Mouse (Mus musculus) MEL (cell line): ENCODE results near the gene Fastkd5.
A peak's percentile ranks its signal among the peaks of the same experiment; 100 is the strongest.

Source experiments
- CTCF ChIP-seq, 3 experiments: IDR thresholded peaks in 2 of 3; conservative IDR thresholded peaks in 1 of 3; 2 replicates each; pipeline ENCODE4 v1.5.1; 2011 to 2012; ENCODE audit warnings: low read length in 3 of 3, low read depth in 2 of 3, mild to moderate bottlenecking in 2 of 3, improper control_type of control experiment in 1 of 3, inconsistent platforms in 1 of 3, mixed read lengths in 1 of 3, moderate library complexity in 1 of 3; ENCODE audit not compliant: control insufficient read depth in 1 of 3, insufficient read depth in 1 of 3, poor library complexity in 1 of 3, severe bottlenecking in 1 of 3
- E2F4 ChIP-seq: IDR thresholded peaks from 2 replicates; pipeline ENCODE4 v1.6.1; 2011; ENCODE audit warnings: low read depth, low read length, improper control_type of control experiment, borderline replicate concordance
- ELF1 ChIP-seq: IDR thresholded peaks from 2 replicates; pipeline ENCODE4 v1.6.1; 2014; ENCODE audit warnings: low read depth, mild to moderate bottlenecking, inconsistent platforms, low read length, improper control_type of control experiment, moderate library complexity
- EP300 ChIP-seq, 2 experiments: IDR thresholded peaks; 2 replicates each; pipeline ENCODE4 v1.6.1; 2011; ENCODE audit warnings: improper control_type of control experiment in 2 of 2, low read length in 2 of 2, low read depth in 1 of 2, mild to moderate bottlenecking in 1 of 2
- ETS1 ChIP-seq: IDR thresholded peaks from 2 replicates; pipeline ENCODE4 v1.6.1; 2012; ENCODE audit warnings: low read depth, mild to moderate bottlenecking, inconsistent platforms, low read length, improper control_type of control experiment, moderate library complexity
- GATA1 ChIP-seq: IDR thresholded peaks from 2 replicates; pipeline ENCODE4 v1.6.1; 2011; ENCODE audit warnings: low read depth, low read length, improper control_type of control experiment
- MAFK ChIP-seq: IDR thresholded peaks from 2 replicates; pipeline ENCODE4 v1.6.1; 2011; ENCODE audit warnings: low read depth, mild to moderate bottlenecking, low read length, improper control_type of control experiment, borderline replicate concordance
- MYC ChIP-seq: IDR thresholded peaks from 2 replicates; pipeline ENCODE4 v1.6.1; 2011; ENCODE audit warnings: low read depth, mild to moderate bottlenecking, low read length, improper control_type of control experiment, moderate library complexity
- POLR2A ChIP-seq, 2 experiments: IDR thresholded peaks; 2 replicates each; pipeline ENCODE4 v1.6.1; 2011 to 2012; ENCODE audit warnings: low read length in 2 of 2, mild to moderate bottlenecking in 2 of 2, control low read depth in 1 of 2, improper control_type of control experiment in 1 of 2, low read depth in 1 of 2, moderate library complexity in 1 of 2; ENCODE audit not compliant: control insufficient read depth in 1 of 2, insufficient read depth in 1 of 2, poor library complexity in 1 of 2
- RCOR1 ChIP-seq: IDR thresholded peaks from 2 replicates; pipeline ENCODE4 v1.6.1; 2012; ENCODE audit warnings: low read depth, mild to moderate bottlenecking, inconsistent platforms, low read length, improper control_type of control experiment
- SIN3A ChIP-seq: IDR thresholded peaks from 2 replicates; pipeline ENCODE4 v1.6.1; 2012; ENCODE audit warnings: low read length, improper control_type of control experiment, inconsistent platforms
- SMC3 ChIP-seq: IDR thresholded peaks from 2 replicates; pipeline ENCODE4 v1.6.1; 2011; ENCODE audit warnings: low read depth, low read length, improper control_type of control experiment
- TBP ChIP-seq: IDR thresholded peaks from 2 replicates; pipeline ENCODE4 v1.8.0; 2011; ENCODE audit warnings: low read depth, low read length, improper control_type of control experiment
- UBTF ChIP-seq: IDR thresholded peaks from 2 replicates; pipeline ENCODE4 v1.6.1; 2012; ENCODE audit warnings: low read depth, mild to moderate bottlenecking, inconsistent platforms, low read length, improper control_type of control experiment, moderate library complexity, borderline replicate concordance; ENCODE audit not compliant: insufficient read depth

- TF ChIP-seq POLR2A (IDR thresholded peaks at IDR 0.05; ENCODE audit: control insufficient read depth in 1 of 2, insufficient read depth in 1 of 2, low read depth in 1 of 2, low read length in 2 of 2, poor library complexity in 1 of 2), result peak; percentile 30 to 63; a peak in 2 of 4 replicates
- TF ChIP-seq SIN3A, result peak; percentile 55; the same call in 1 of the 2 replicates
- TF ChIP-seq ETS1, result no peak
- TF ChIP-seq MYC, result no peak
- TF ChIP-seq SMC3, result no peak
- TF ChIP-seq UBTF, result no peak
- TF ChIP-seq EP300 (IDR thresholded peaks at IDR 0.05; ENCODE audit: low read depth in 1 of 2, low read length in 2 of 2), result no peak
- TF ChIP-seq MAFK, result no peak
- TF ChIP-seq E2F4, result no peak
- 0 out of 2 replicates have a peak, but pooled peaks have one; percentile 20 for TF ChIP-seq TBP
- no peak for TF ChIP-seq GATA1
- TF ChIP-seq RCOR1, result no peak
- no peak for TF ChIP-seq CTCF (IDR thresholded peaks at IDR 0.05 in 2 of 3, conservative IDR thresholded peaks at IDR 0.05 in 1 of 3; ENCODE audit: control insufficient read depth in 1 of 3, insufficient read depth in 1 of 3, low read depth in 2 of 3, low read length in 3 of 3, poor library complexity in 1 of 3, severe bottlenecking in 1 of 3)
- no peak for TF ChIP-seq ELF1
These were observed 13.0 kb upstream of the Fastkd5 start, which contains the start of gene Lzts3 for GRCm38 (mm10) chr2:130642684-130643369.
